Mouse (Mus musculus) limb, embryonic 14.5 days (tissue): ENCODE measurements at regions not wholly inside any gene's neighbourhood (a gene's known extent, or its start where the extent isn't known, plus 50 kb on each side); places are given as distances from the start of the nearest gene placed in this dataset.

Experiments used
- ATAC-seq: fragments of 200-750 bp; cut with Nextera tagmentation; 2 replicates; pipeline ENCODE4 v1.8.0; 2017; ENCODE audit warnings: low read depth, moderate number of reproducible peaks, moderate TSS enrichment; ENCODE audit not compliant: low FRiP score
- DNase-seq: peaks from one replicate; pipeline ENCODE4 v3.0.0-alpha.2; 2015; ENCODE audit warnings: low spot score
- H3K27ac ChIP-seq: fragments of 300-500 bp; sonication (generic); replicated peaks from 2 replicates; pipeline ENCODE4 v1.5.1; 2014; ENCODE audit warnings: low read depth, mild to moderate bottlenecking, low read length, moderate library complexity, mixed read lengths
- H3K27me3 ChIP-seq: fragments of 300-500 bp; sonication (generic); 2 replicates; pipeline ENCODE4 v1.6.1; 2014; ENCODE audit warnings: low read length, mixed read lengths; ENCODE audit not compliant: control insufficient read depth, insufficient read depth
- H3K36me3 ChIP-seq: fragments of 300-500 bp; sonication (generic); 2 replicates; pipeline ENCODE4 v1.6.1; 2014; ENCODE audit warnings: mild to moderate bottlenecking, low read length, moderate library complexity, mixed read lengths; ENCODE audit not compliant: control insufficient read depth, insufficient read depth
- H3K4me1 ChIP-seq: fragments of 300-500 bp; sonication (generic); 2 replicates; pipeline ENCODE4 v1.6.1; 2014; ENCODE audit warnings: antibody characterized with exemption, low read length, mixed read lengths; ENCODE audit not compliant: control insufficient read depth, insufficient read depth
- H3K4me2 ChIP-seq: fragments of 300-500 bp; sonication (generic); replicated peaks from 2 replicates; pipeline ENCODE4 v1.6.1; 2014; ENCODE audit warnings: low read depth, mild to moderate bottlenecking, low read length, moderate library complexity; ENCODE audit not compliant: severe bottlenecking
- H3K4me3 ChIP-seq: fragments of 300-500 bp; sonication (generic); replicated peaks from 2 replicates; pipeline ENCODE4 v1.5.1; 2014; ENCODE audit warnings: low read length
- H3K9ac ChIP-seq: fragments of 300-500 bp; sonication (generic); 2 replicates; pipeline ENCODE4 v1.6.1; 2014; ENCODE audit warnings: mild to moderate bottlenecking, low read depth, low read length, moderate library complexity; ENCODE audit not compliant: severe bottlenecking
- H3K9me3 ChIP-seq: fragments of 300-500 bp; sonication (generic); 2 replicates; pipeline ENCODE4 v1.6.1; 2016; ENCODE audit warnings: low read length; ENCODE audit not compliant: control insufficient read depth
- POLR2A ChIP-seq: fragments of 200-500 bp; IDR thresholded peaks from 2 replicates; pipeline ENCODE4 v1.8.0; 2012; ENCODE audit warnings: inconsistent platforms, mild to moderate bottlenecking, moderate library complexity, borderline replicate concordance; ENCODE audit not compliant: insufficient read depth, insufficient read length; ENCODE audit errors: extremely low read depth
- WGBS: fragments of 180-500 bp; shearing (Covaris S2); extraction: QIAGEN DNeasy Blood & Tissue Kit; methylation state at CpG from one replicate; pipeline ENCODE4 v1.1.7; 2014; 5-methylcytosine and 5-hydroxymethylcytosine counted together

GRCm38 (mm10) chrX:57869648-57870047 is 152.9 kb upstream of the Zic3 start:
- Histone ChIP-seq H3K9me3 (no peaks in the 10 kb centered on the region), H3K9ac (no peak overlapping the region), H3K27me3 (no peaks in the 10 kb centered on the region), H3K4me1 (no peaks in the 10 kb centered on the region), H3K4me2 (no peak overlapping the region), H3K4me3 (no peak overlapping the region), H3K36me3 (no peaks in the 10 kb centered on the region), H3K27ac (no peak overlapping the region)
- WGBS, result 83% methylated on average over 5 of the region's 5 CpGs
- ATAC-seq (no peak), DNase-seq (no peak)
- no peak for TF ChIP-seq POLR2A

- Histone ChIP-seq H3K4me3 (no peak overlapping the region), H3K9me3 (no peaks in the 10 kb centered on the region), H3K27me3 (peaks cover 15% of the 10 kb centered on the region; the same call in 1 of the 2 replicates), H3K27ac (no peak overlapping the region), H3K4me2 (peak overlapping the region; percentile 19; the same call in 1 of the 2 replicates), H3K36me3 (no peaks in the 10 kb centered on the region), H3K4me1 (no peaks in the 10 kb centered on the region), H3K9ac (no peak overlapping the region)
- DNase-seq (no peak), ATAC-seq (no peak)
- WGBS, result 25% methylated on average over 11 of the region's 11 CpGs
- no peak for TF ChIP-seq POLR2A
These were observed 105.8 kb upstream of the Zic3 start for GRCm38 (mm10) chrX:57916705-57917104.

- TF ChIP-seq POLR2A, result no peak
- no peak for DNase-seq
- WGBS, result 20% methylated on average over 21 of the region's 21 CpGs
- Histone ChIP-seq H3K4me3 (no peak overlapping the region), H3K9me3 (no peaks in the 10 kb centered on the region), H3K4me2 (0 out of 2 replicates have a peak overlapping the region, but pooled peaks have one; percentile 1), H3K4me1 (no peaks in the 10 kb centered on the region), H3K36me3 (no peaks in the 10 kb centered on the region), H3K9ac (no peak overlapping the region), H3K27ac (no peak overlapping the region), H3K27me3 (peaks cover 21% of the 10 kb centered on the region)
- ATAC-seq, result no peak
These were observed 104.9 kb upstream of the Zic3 start for GRCm38 (mm10) chrX:57917441-57918145.

- no peaks in the 10 kb centered on the region for H3K9me3 ChIP-seq
- H3K27me3 ChIP-seq, result peaks cover 29% of the 10 kb centered on the region
- 20% methylated on average over 25 of the region's 25 CpGs for whole genome bisulfite sequencing
- H3K27ac ChIP-seq, result no peak overlapping the region
- DNase-seq (no peak), ATAC-seq (no peak)
- H3K9ac ChIP-seq, result no peak overlapping the region
- TF ChIP-seq POLR2A, result no peak
- no peak overlapping the region for H3K4me3 ChIP-seq
- no peaks in the 10 kb centered on the region for H3K4me1 ChIP-seq
- H3K4me2 ChIP-seq, result no peak overlapping the region
- no peaks in the 10 kb centered on the region for H3K36me3 ChIP-seq
These were observed 104.1 kb upstream of the Zic3 start for GRCm38 (mm10) chrX:57918181-57919115.

GRCm38 (mm10) chrX:57919886-57920285 is 102.6 kb upstream of the Zic3 start:
- no peak for TF ChIP-seq POLR2A
- Histone ChIP-seq H3K4me3 (peak overlapping the region; percentile 19), H3K4me1 (no peaks in the 10 kb centered on the region), H3K27ac (no peak overlapping the region), H3K9ac (no peak overlapping the region), H3K36me3 (no peaks in the 10 kb centered on the region), H3K4me2 (peak overlapping the region; percentile 36), H3K27me3 (peaks cover 32% of the 10 kb centered on the region), H3K9me3 (no peaks in the 10 kb centered on the region)
- 19% methylated on average over 17 of the region's 17 CpGs for WGBS
- ATAC-seq (no peak), DNase-seq (no peak)
